9 mouse cellular contexts compared by ENCODE assay signal in the genomic region with DNA sequence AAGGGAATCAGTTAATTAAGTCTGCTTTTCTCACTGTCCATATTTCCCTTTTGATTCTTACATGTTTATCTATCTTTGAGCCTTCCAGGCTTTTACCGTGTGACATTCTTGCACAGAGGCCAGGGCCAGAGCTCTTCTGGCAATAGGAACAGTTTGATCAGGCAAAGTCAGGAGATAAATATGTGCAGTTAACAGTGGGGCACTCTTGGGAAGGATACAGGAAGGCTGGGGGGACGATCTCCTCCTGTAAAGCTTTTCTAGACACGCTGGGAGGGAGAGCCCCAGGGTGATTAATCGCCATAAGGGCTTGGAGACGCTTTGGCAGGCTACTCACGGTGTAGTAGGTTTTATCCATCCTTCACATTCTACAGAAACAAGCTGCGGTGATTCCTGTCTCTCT. TPM values are rescaled to one million over a fixed set of nuclear protein-coding genes. Genes with fewer than 3 reads are reported as not detected.
DNase-seq lines count a peak whose midpoint lies in the region; ATAC-seq and TF ChIP-seq lines count a peak whose summit lies in the region.
"Had no signal": no experiment of that assay in that cellular context is flagged by ENCODE, and none has a peak within 500 bp of the region (broad histone marks: within the 10 kb centered on the region; RNA-seq: fewer than 3 reads in every experiment).

No protein-coding gene starts in this region.

- no peak overlapping the region for H3K4me3 ChIP-seq in kidney, adult 2 months (ENCODE audit: insufficient read depth, low read depth, low read length)
- H3K4me3 ChIP-seq in bone marrow, adult 2 months (replicated peaks; ENCODE audit: control insufficient read depth, low read depth, low read length) = no peak overlapping the region
- H3K4me3 ChIP-seq in liver, embryonic 12.5 days = no peak overlapping the region
- H3K4me3 ChIP-seq: limb, embryonic 15.5 days had no signal

- TF ChIP-seq POLR2A in kidney, adult 2 months (IDR thresholded peaks at IDR 0.05; ENCODE audit: low read depth, low read length) = no peak
- TF ChIP-seq POLR2A in bone marrow, adult 2 months (IDR thresholded peaks at IDR 0.05; ENCODE audit: borderline replicate concordance, control insufficient read depth, low read depth, low read length) = no peak

- H3K27ac ChIP-seq in kidney, adult 2 months (ENCODE audit: insufficient read depth, low read depth, low read length) = 0 out of 2 replicates have a peak overlapping the region, but pooled peaks have one; percentile 35
- peak overlapping the region; percentile 64 for H3K27ac ChIP-seq in bone marrow, adult 2 months (ENCODE audit: control insufficient read depth, insufficient read depth, low read depth, low read length, poor library complexity)
- H3K27ac ChIP-seq in liver, embryonic 12.5 days = peak overlapping the region; percentile 66
- H3K27ac ChIP-seq: limb, embryonic 15.5 days had no signal

- H3K9me3 ChIP-seq in liver, embryonic 12.5 days (replicated peaks) = no peaks in the 10 kb centered on the region
- H3K9me3 ChIP-seq: limb, embryonic 15.5 days had no signal

- H3K9ac ChIP-seq in liver, embryonic 12.5 days = no peak overlapping the region
- H3K9ac ChIP-seq: limb, embryonic 15.5 days had no signal

- DNase-seq in kidney, adult 2 months = no peak
- DNase-seq in kidney, postnatal 10 days = no peak
- DNase-seq in Muller cell, postnatal 12 days (ENCODE audit: inconsistent ontology term) = peak; percentile 78
- DNase-seq in thymus, postnatal 14 days = no peak
- DNase-seq: gastrocnemius, postnatal 36 days had no signal

- no peak for TF ChIP-seq CTCF in kidney, adult 2 months (conservative IDR thresholded peaks at IDR 0.05; ENCODE audit: insufficient read depth, insufficient read length, low read depth, low read length)
- TF ChIP-seq CTCF in bone marrow, adult 2 months (IDR thresholded peaks at IDR 0.05; ENCODE audit: control insufficient read depth, insufficient read depth, low read length) = no peak

- H3K36me3 ChIP-seq in kidney, adult 2 months (ENCODE audit: control insufficient read depth, insufficient read depth, low read length) = no peaks in the 10 kb centered on the region
- H3K36me3 ChIP-seq in liver, embryonic 12.5 days = no peaks in the 10 kb centered on the region
- H3K36me3 ChIP-seq: limb, embryonic 15.5 days had no signal

- H3K27me3 ChIP-seq in kidney, adult 2 months (replicated peaks; ENCODE audit: control insufficient read depth, insufficient read depth, low read length) = no peaks in the 10 kb centered on the region
- no peaks in the 10 kb centered on the region for H3K27me3 ChIP-seq in liver, embryonic 12.5 days (replicated peaks)
- H3K27me3 ChIP-seq: limb, embryonic 15.5 days had no signal

- WGBS in kidney, adult 2 months = 11% methylated on average over 7 of the region's 7 CpGs
- 13% methylated on average over 7 of the region's 7 CpGs for WGBS in bone marrow, adult 2 months
- WGBS in liver, embryonic 12.5 days (ENCODE audit: insufficient replicate concordance) = 15% methylated on average over 7 of the region's 7 CpGs

- no peaks in the 10 kb centered on the region for H3K4me1 ChIP-seq in kidney, adult 2 months (ENCODE audit: control insufficient read depth, insufficient read depth, low read length)
- peaks cover 7% of the 10 kb centered on the region for H3K4me1 ChIP-seq in bone marrow, adult 2 months (ENCODE audit: control insufficient read depth, insufficient read depth, low read length)
- H3K4me1 ChIP-seq in liver, embryonic 12.5 days = peaks cover 65% of the 10 kb centered on the region

- no peak for ATAC-seq in liver, embryonic 12.5 days
- no peak for ATAC-seq in CD4-positive, CD25-positive, alpha-beta regulatory T cell, adult 4 months

- H3K4me2 ChIP-seq in liver, embryonic 12.5 days = peak overlapping the region; percentile 18; the same call in 1 of the 2 replicates
- H3K4me2 ChIP-seq: limb, embryonic 15.5 days had no signal

RNA-seq across cellular contexts. Expression of gene Slc9a9, which starts 22.4 kb away (rescaled TPM):
- polyA plus RNA-seq in kidney, adult 2 months (2012; rRNA removed) = 1.2 and 1.5 TPM in 2 replicates
- 2.5 and 6.5 TPM in 2 replicates for polyA plus RNA-seq in bone marrow, adult 2 months (2011; ENCODE audit: insufficient read depth, insufficient read length, low replicate concordance, missing spikeins)
- 1.6 and 1.7 TPM in 2 replicates for polyA plus RNA-seq in liver, embryonic 12.5 days (2016; fragmentation: Nextera tagmentation; extraction: Ambion mirVana)
- polyA plus RNA-seq in CD4-positive, CD25-positive, alpha-beta regulatory T cell, adult 4 months (2017; shearing (Covaris generic)) = 10 to 100 TPM; 35.6 to 44.2 TPM
